Mouse (Mus musculus) testis, postnatal 14 days (tissue): Measurements from ENCODE around the gene Akt2.

ENCODE experiments used
- DNase-seq: peaks from one replicate; pipeline ENCODE4 v3.0.0; 2021; ENCODE audit warnings: low spot score

The Akt2 gene

GRCm38 (mm10) chr7:27658712-27659663 lies 67.6 kb downstream of the Akt2 start:
- no peak for DNase-seq

GRCm38 (mm10) chr7:27662038-27662437 lies 70.7 kb downstream of the Akt2 start:
- no peak for DNase-seq

DNA sequence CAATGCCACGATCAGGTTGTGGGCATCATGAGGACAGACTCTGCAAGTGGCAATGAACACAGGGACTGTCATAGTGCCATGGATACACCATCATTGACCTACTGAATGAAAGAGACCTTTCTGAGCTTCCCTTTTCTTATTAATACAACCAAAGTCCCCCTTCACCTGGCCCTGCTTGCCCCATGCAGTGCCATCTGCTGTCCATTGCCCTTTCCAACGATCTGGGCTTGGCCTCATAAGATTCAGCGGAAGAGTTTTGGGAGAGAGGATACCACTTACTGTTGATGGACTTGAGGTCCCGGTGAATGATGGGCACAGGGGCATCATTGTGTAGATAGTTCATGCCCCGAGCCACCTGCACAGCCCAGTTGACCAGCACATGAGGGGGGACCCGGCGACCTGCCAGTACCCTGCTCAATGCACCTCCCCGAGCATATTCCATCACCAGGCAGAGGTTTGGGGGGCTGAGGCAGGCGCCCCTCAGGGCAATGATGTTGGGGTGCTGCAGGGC lies 81.8 kb downstream of the Akt2 start:
- DNase-seq = no peak

- peak; percentile 45 for DNase-seq
These were observed 82.3 kb downstream of the Akt2 start for GRCm38 (mm10) chr7:27673575-27674131.

DNA sequence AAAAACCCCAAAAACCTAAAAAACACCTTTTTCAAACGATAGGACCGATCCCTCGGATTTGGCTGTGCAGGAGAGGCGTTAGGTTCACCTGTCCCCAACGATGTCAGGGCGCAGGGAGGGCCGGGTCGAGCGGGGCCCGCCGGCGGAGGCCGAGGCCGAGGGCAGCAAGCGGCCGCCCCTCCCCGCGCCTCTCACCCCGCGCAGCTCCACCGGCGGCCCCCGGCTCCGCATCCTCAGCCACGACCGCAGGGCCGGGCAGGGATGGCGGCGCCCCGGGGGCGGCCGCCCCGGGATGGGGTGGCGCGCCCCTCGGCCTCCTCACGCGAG lies 82.8 kb downstream of the Akt2 start:
- DNase-seq = peak; percentile 33

DNA sequence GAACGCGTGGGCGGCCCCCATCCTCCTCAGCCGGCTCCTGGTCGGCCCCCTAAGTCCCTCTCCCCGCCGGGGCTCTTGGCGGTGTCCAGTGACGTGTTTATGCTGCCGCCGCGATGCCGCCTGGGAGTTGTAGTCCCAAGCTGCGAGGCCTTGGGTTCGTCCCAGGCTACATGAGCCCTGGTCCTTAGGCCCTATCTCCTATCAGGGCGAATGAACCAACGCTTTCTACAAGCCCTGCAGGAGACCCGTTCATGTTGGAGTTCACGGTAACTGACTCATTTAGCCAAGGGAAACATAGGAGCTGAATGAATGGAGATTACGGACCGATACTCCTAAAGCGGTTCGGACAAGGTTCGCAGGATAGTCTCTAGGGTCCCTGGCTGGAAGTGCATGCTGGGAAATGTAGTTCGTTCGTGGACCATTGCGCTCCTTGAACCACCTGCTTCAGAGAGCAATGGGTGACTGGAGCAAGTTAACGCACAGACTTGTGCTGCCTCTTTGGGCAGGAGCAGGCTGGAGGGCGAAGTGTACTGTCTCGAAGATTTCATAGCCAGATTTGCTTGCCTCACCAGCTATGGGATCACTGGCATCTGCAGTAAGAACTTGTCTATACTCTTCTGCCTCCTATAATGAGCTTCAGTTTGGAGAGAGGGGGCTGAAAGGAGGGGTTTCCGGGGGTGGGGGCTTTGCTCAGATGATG lies 83.3 kb downstream of the Akt2 start, which contains the start of gene Map3k10:
Gene Map3k10 (minus strand): TSS at position 77 of the 700 bp plus-strand sequence.
- DNase-seq = peak; percentile 96

DNA sequence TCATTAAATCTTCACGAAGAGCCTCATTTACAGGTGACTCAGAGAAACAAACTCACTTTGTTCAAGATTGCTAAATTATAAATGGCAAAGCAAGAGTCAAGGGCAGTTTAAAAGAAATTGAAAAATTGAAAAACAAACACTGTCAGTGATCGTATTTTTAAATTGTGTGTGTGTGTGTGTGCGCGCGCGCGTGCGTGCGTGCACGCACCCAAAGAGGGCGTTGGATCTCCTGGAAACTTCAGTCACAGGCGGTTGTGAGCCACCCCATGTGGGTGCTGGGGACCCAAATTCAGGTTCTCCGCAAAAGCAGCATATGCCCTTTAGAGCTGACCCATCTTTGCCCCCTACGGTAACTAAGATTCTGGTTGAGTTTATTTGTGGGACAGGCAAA lies 83.9 kb downstream of the Akt2 start:
- DNase-seq = no peak

GRCm38 (mm10) chr7:27683218-27683617 lies 91.9 kb downstream of the Akt2 start:
- DNase-seq = no peak

- no peak for DNase-seq
These were observed 93.9 kb downstream of the Akt2 start for GRCm38 (mm10) chr7:27685220-27685619.

GRCm38 (mm10) chr7:27685681-27686080 lies 94.3 kb downstream of the Akt2 start:
- no peak for DNase-seq

GRCm38 (mm10) chr7:27687043-27687442 lies 95.7 kb downstream of the Akt2 start:
- DNase-seq = no peak

- DNase-seq = no peak
These were observed 96.5 kb downstream of the Akt2 start for GRCm38 (mm10) chr7:27687836-27688235.

- no peak for DNase-seq
These were observed 97.0 kb downstream of the Akt2 start for GRCm38 (mm10) chr7:27688246-27688788.

- peak; percentile 91 for DNase-seq
These were observed 97.7 kb downstream of the Akt2 start, which contains the start of gene Zfp607b for GRCm38 (mm10) chr7:27688815-27689612. Gene Zfp607b (plus strand): TSS chr7:27689340.
